Mouse (Mus musculus): Measurements from ENCODE around the gene Cd83. TPM values are rescaled to one million over a fixed set of nuclear protein-coding genes. Genes with fewer than 3 reads are reported as not detected.

Cd83 gene
- total and polyA plus RNA-seq, 3 experiments: 0.05 TPM; not detected in 2

DNA sequence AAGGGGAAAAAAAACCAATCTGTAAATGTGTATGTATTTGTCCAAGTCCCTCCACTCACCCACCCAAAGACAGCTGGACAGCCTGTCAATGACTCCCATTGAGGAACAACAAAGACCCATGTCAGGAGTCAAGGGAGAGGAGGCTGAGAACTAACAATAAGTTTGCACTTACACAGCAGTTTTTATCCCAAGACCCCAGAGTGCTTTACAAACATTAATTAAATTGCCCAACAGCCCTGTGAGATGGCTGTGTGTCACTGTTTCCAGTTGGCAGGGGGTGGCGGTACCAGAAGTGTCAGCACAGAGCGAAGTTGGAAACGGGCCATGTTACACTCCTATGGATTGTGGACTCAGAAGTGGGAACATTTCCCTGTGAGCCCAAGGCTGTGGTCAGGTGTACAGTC, 22.7 kb downstream of the Cd83 start:
- TF ChIP-seq GATA1 (IDR thresholded peaks at IDR 0.05; ENCODE audit: borderline replicate concordance, low read length) (no peak), POLR2AphosphoS5 (IDR thresholded peaks at IDR 0.05; ENCODE audit: insufficient replicate concordance, low read depth, low read length) (no peak), TAL1 (conservative IDR thresholded peaks at IDR 0.05; ENCODE audit: low read depth, low read length) (no peak), CTCF (IDR thresholded peaks at IDR 0.05; ENCODE audit: low read depth, low read length) (no peak), GATA2 (IDR thresholded peaks at IDR 0.05; ENCODE audit: borderline replicate concordance, low read depth, low read length) (no peak)
- H3K27me3 ChIP-seq (ENCODE audit: insufficient read depth, low read length): no peaks in the 10 kb centered on the region
- DNase-seq (ENCODE audit: low spot score) (no peak), ATAC-seq (ENCODE audit: extremely low read depth, insufficient number of reproducible peaks, low FRiP score, poor library complexity, severe bottlenecking) (no peak)
- H3K4me1 ChIP-seq (ENCODE audit: insufficient read depth, low read depth, low read length): no peaks in the 10 kb centered on the region
- H3K4me3 ChIP-seq (ENCODE audit: low read depth, low read length): no peak overlapping the region
- H3K36me3 ChIP-seq (replicated peaks): no peaks in the 10 kb centered on the region
- no peaks in the 10 kb centered on the region for H3K9me3 ChIP-seq (replicated peaks)

DNA sequence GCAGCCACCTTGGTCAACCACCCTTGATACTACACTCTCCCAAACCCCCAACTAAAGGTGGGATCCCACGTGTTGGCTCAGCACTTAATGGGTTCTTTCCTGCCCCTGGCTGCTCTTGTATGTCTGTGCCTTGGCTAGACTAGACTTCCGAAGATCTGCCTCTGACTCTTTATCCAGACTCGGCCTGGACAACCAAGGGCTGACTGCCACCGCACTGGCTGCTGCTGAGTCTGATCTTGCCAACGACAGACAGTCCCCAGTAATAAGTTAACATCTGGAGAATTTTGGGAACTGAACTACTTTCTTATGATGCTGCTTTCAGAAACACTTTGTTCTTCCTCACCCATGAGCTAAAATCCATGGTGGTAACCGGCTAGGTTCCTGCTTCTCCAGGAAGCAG, 26.0 kb downstream of the Cd83 start:
- Histone ChIP-seq H3K36me3 (replicated peaks) (no peaks in the 10 kb centered on the region), H3K4me1 (ENCODE audit: insufficient read depth, low read depth, low read length) (no peaks in the 10 kb centered on the region), H3K4me3 (ENCODE audit: low read depth, low read length) (no peak overlapping the region), H3K27me3 (ENCODE audit: insufficient read depth, low read length) (no peaks in the 10 kb centered on the region), H3K9me3 (replicated peaks) (no peaks in the 10 kb centered on the region)
- ATAC-seq (ENCODE audit: extremely low read depth, insufficient number of reproducible peaks, low FRiP score, poor library complexity, severe bottlenecking) (no peak), DNase-seq (ENCODE audit: low spot score) (no peak)
- TF ChIP-seq GATA2 (IDR thresholded peaks at IDR 0.05; ENCODE audit: borderline replicate concordance, low read depth, low read length): no peak

- Histone ChIP-seq H3K36me3 (replicated peaks) (no peaks in the 10 kb centered on the region), H3K4me3 (ENCODE audit: low read depth, low read length) (no peak overlapping the region), H3K9me3 (replicated peaks) (no peaks in the 10 kb centered on the region), H3K4me1 (ENCODE audit: insufficient read depth, low read depth, low read length) (no peaks in the 10 kb centered on the region), H3K27me3 (ENCODE audit: insufficient read depth, low read length) (no peaks in the 10 kb centered on the region)
- ATAC-seq (ENCODE audit: extremely low read depth, insufficient number of reproducible peaks, low FRiP score, poor library complexity, severe bottlenecking) (no peak), DNase-seq (ENCODE audit: low spot score) (no peak)
- TF ChIP-seq CTCF (IDR thresholded peaks at IDR 0.05; ENCODE audit: low read depth, low read length): no peak
- TF ChIP-seq POLR2AphosphoS5 (IDR thresholded peaks at IDR 0.05; ENCODE audit: insufficient replicate concordance, low read depth, low read length): no peak
- no peak for TF ChIP-seq GATA2 (IDR thresholded peaks at IDR 0.05; ENCODE audit: borderline replicate concordance, low read depth, low read length)
- no peak for TF ChIP-seq GATA1 (IDR thresholded peaks at IDR 0.05; ENCODE audit: borderline replicate concordance, low read length)
- TF ChIP-seq TAL1 (conservative IDR thresholded peaks at IDR 0.05; ENCODE audit: low read depth, low read length): no peak
Observed at GRCm38 (mm10) chr13:43811835-43812234, 27.3 kb downstream of the Cd83 start.

GRCm38 (mm10) chr13:43813431-43813830, 28.9 kb downstream of the Cd83 start:
- no peaks in the 10 kb centered on the region for H3K36me3 ChIP-seq (replicated peaks)
- H3K4me1 ChIP-seq (ENCODE audit: insufficient read depth, low read depth, low read length): no peaks in the 10 kb centered on the region
- no peak for TF ChIP-seq TAL1 (conservative IDR thresholded peaks at IDR 0.05; ENCODE audit: low read depth, low read length)
- TF ChIP-seq GATA2 (IDR thresholded peaks at IDR 0.05; ENCODE audit: borderline replicate concordance, low read depth, low read length): no peak
- no peak for TF ChIP-seq POLR2AphosphoS5 (IDR thresholded peaks at IDR 0.05; ENCODE audit: insufficient replicate concordance, low read depth, low read length)
- TF ChIP-seq GATA1 (IDR thresholded peaks at IDR 0.05; ENCODE audit: borderline replicate concordance, low read length): no peak
- TF ChIP-seq CTCF (IDR thresholded peaks at IDR 0.05; ENCODE audit: low read depth, low read length): no peak
- H3K9me3 ChIP-seq (replicated peaks): no peaks in the 10 kb centered on the region
- no peak for ATAC-seq (ENCODE audit: extremely low read depth, insufficient number of reproducible peaks, low FRiP score, poor library complexity, severe bottlenecking)
- H3K4me3 ChIP-seq (ENCODE audit: low read depth, low read length): no peak overlapping the region
- no peak for DNase-seq (ENCODE audit: low spot score)
- H3K27me3 ChIP-seq (ENCODE audit: insufficient read depth, low read length): no peaks in the 10 kb centered on the region

DNA sequence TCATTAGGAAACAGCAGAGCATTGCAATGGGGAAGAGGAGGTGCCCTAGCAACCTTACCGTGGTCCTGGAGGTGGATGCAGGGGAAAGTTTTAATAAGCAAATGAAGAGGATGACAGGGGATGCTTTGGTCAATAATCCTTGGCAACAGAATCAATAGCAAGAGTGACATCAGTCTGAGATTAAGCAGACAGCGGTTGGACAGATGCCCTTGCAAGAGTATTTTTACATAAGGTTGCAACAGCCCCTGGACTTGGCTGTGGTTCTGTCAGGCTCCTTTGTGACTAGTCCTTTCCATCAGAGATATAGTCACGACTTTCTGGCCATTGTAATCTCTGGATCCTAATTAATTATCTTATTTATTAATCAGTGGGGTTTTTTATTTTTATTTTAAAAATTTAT, 32.9 kb downstream of the Cd83 start:
- Histone ChIP-seq H3K4me3 (ENCODE audit: low read depth, low read length) (no peak overlapping the region), H3K36me3 (replicated peaks) (no peaks in the 10 kb centered on the region), H3K4me1 (ENCODE audit: insufficient read depth, low read depth, low read length) (no peaks in the 10 kb centered on the region), H3K9me3 (replicated peaks) (no peaks in the 10 kb centered on the region), H3K27me3 (ENCODE audit: insufficient read depth, low read length) (0 out of 2 replicates have a peak, but pooled peaks cover 2% of the 10 kb centered on the region)
- TF ChIP-seq CTCF (IDR thresholded peaks at IDR 0.05; ENCODE audit: low read depth, low read length) (no peak), GATA2 (IDR thresholded peaks at IDR 0.05; ENCODE audit: borderline replicate concordance, low read depth, low read length) (no peak), POLR2AphosphoS5 (IDR thresholded peaks at IDR 0.05; ENCODE audit: insufficient replicate concordance, low read depth, low read length) (no peak)
- ATAC-seq (ENCODE audit: extremely low read depth, insufficient number of reproducible peaks, low FRiP score, poor library complexity, severe bottlenecking): no peak
- DNase-seq (ENCODE audit: low spot score): no peak

DNA sequence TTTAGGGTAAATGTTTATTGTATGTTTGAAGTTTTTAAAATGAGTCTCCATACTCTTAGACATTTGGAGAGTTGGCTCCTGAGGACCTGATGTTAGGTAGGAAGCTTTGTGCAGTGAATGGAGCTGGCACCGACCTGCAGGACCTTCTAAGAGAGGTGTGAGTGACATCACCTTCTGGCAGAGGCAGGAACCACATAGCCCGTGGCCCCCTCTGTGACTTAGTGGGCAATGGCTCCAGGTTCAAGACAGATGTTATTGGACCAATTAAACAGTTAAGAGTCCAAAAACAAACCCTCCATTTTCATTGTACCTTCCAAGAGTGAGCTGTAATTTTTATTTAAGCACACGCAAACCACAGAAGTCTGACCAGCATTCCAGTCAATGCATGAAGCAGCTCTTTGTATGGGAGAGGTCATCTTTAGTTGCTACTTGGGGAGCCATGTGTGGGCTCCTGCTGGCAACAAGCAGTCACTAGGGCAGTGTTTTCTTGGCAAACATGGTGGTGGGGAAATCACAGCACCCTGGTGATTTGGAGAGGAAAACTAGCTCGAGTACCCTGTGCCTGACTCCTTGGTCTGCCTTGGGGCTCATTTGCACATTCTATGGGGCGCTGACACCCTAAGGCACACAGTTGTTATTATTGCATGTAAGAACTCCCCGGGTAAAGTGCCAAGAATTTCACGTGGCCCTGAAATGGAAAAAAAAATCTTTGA, 33.9 kb downstream of the Cd83 start:
- Histone ChIP-seq H3K27me3 (ENCODE audit: insufficient read depth, low read length) (0 out of 2 replicates have a peak, but pooled peaks cover 2% of the 10 kb centered on the region), H3K4me1 (ENCODE audit: insufficient read depth, low read depth, low read length) (no peaks in the 10 kb centered on the region), H3K4me3 (ENCODE audit: low read depth, low read length) (no peak overlapping the region), H3K36me3 (replicated peaks) (no peaks in the 10 kb centered on the region), H3K9me3 (replicated peaks) (no peaks in the 10 kb centered on the region)
- ATAC-seq (ENCODE audit: extremely low read depth, insufficient number of reproducible peaks, low FRiP score, poor library complexity, severe bottlenecking): no peak
- TF ChIP-seq TAL1 (conservative IDR thresholded peaks at IDR 0.05; ENCODE audit: low read depth, low read length): no peak
- no peak for TF ChIP-seq CTCF (IDR thresholded peaks at IDR 0.05; ENCODE audit: low read depth, low read length)
- no peak for TF ChIP-seq GATA1 (IDR thresholded peaks at IDR 0.05; ENCODE audit: borderline replicate concordance, low read length)
- no peak for TF ChIP-seq GATA2 (IDR thresholded peaks at IDR 0.05; ENCODE audit: borderline replicate concordance, low read depth, low read length)
- no peak for TF ChIP-seq POLR2AphosphoS5 (IDR thresholded peaks at IDR 0.05; ENCODE audit: insufficient replicate concordance, low read depth, low read length)
- no peak for DNase-seq (ENCODE audit: low spot score)

DNA sequence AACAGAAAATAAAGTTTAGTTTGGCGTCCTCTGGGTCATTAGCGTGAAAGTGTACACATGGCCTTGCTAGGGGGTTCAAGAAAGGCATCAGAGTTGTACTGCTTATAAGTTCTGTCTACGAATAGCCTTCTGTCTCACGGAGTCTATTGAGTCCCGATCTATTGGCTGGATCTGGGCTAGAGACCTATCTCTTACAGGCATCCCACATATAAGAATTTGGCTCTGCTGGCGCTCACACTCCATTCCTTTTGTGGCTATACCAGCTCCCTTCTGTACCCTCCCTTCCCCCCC, 34.4 kb downstream of the Cd83 start:
- H3K4me3 ChIP-seq (ENCODE audit: low read depth, low read length): no peak overlapping the region
- 0 out of 2 replicates have a peak, but pooled peaks cover 2% of the 10 kb centered on the region for H3K27me3 ChIP-seq (ENCODE audit: insufficient read depth, low read length)
- no peak for DNase-seq (ENCODE audit: low spot score)
- no peaks in the 10 kb centered on the region for H3K9me3 ChIP-seq (replicated peaks)
- no peaks in the 10 kb centered on the region for H3K4me1 ChIP-seq (ENCODE audit: insufficient read depth, low read depth, low read length)
- no peak for ATAC-seq (ENCODE audit: extremely low read depth, insufficient number of reproducible peaks, low FRiP score, poor library complexity, severe bottlenecking)
- no peak for TF ChIP-seq CTCF (IDR thresholded peaks at IDR 0.05; ENCODE audit: low read depth, low read length)
- no peak for TF ChIP-seq GATA1 (IDR thresholded peaks at IDR 0.05; ENCODE audit: borderline replicate concordance, low read length)
- TF ChIP-seq TAL1 (conservative IDR thresholded peaks at IDR 0.05; ENCODE audit: low read depth, low read length): no peak
- no peak for TF ChIP-seq GATA2 (IDR thresholded peaks at IDR 0.05; ENCODE audit: borderline replicate concordance, low read depth, low read length)
- no peak for TF ChIP-seq POLR2AphosphoS5 (IDR thresholded peaks at IDR 0.05; ENCODE audit: insufficient replicate concordance, low read depth, low read length)
- H3K36me3 ChIP-seq (replicated peaks): no peaks in the 10 kb centered on the region
